Mouse (Mus musculus) G1E (cell line): ENCODE results near the gene Ppp2r3d.

Experiments
- CTCF ChIP-seq: IDR thresholded peaks from 2 replicates; pipeline ENCODE4 v1.5.1; 2012; ENCODE audit warnings: low read depth, low read length, inconsistent platforms, mixed read lengths
- GATA1 ChIP-seq: IDR thresholded peaks from 2 replicates; pipeline ENCODE4 v1.6.1; 2012; ENCODE audit warnings: borderline replicate concordance, low read length, inconsistent platforms, mixed read lengths
- POLR2AphosphoS5 ChIP-seq: IDR thresholded peaks from 2 replicates; pipeline ENCODE4 v1.6.1; 2012; ENCODE audit warnings: low read depth, low read length, inconsistent platforms; ENCODE audit not compliant: insufficient replicate concordance
- TAL1 ChIP-seq: conservative IDR thresholded peaks from 2 replicates; pipeline ENCODE4 v1.6.1; 2012; ENCODE audit warnings: low read depth, low read length, inconsistent platforms, mixed read lengths

DNA sequence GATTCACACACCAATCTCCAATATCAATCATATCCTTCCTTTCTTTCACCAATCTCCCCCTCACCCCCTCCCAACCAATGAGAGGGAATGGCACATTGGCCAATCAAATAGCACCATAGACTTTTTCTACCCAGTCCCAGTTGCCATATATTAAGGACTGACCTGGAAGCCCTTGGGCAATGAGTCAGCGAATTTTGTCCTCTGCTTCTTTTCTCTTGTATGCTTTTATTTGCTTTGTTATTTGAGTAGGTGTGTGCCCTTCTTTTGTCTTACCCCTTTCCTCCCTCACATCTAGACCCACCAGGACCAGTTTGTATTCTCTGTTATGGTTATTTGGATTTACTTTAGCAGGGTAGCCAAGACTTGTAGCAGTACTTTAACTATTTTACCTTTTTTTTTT lies 68.1 kb downstream of the Ppp2r3d start:
- TF ChIP-seq GATA1 = no peak
- no peak for TF ChIP-seq CTCF
- no peak for TF ChIP-seq TAL1
- TF ChIP-seq POLR2AphosphoS5 = no peak
